ENCODE assay signal across 15 mouse cellular contexts in genomic region chr2:30863574-30863973, GRCm38 (mm10). TPM values are rescaled to one million over a fixed set of nuclear protein-coding genes. Genes with fewer than 3 reads are reported as not detected.
DNase-seq lines count a peak whose midpoint lies in the region; ATAC-seq and TF ChIP-seq lines count a peak whose summit lies in the region.
"Had no signal": no experiment of that assay in that cellular context is flagged by ENCODE, and none has a peak within 500 bp of the region (broad histone marks: within the 10 kb centered on the region; RNA-seq: fewer than 3 reads in every experiment).

No protein-coding gene starts in this region.

- H3K4me3 ChIP-seq in heart, embryonic 15.5 days = no peak overlapping the region
- H3K4me3 ChIP-seq in heart, postnatal 0 days (ENCODE audit: low read depth, low read length) = no peak overlapping the region
- no peak overlapping the region for H3K4me3 ChIP-seq in limb, embryonic 11.5 days (ENCODE audit: low read depth, low read length)
- H3K4me3 ChIP-seq: left cerebral cortex, adult 2 months; liver, embryonic 15.5 days had no signal

- TF ChIP-seq EP300 in heart, postnatal 0 days (IDR thresholded peaks at IDR 0.05; ENCODE audit: low read depth) = no peak

- H3K9me3 ChIP-seq in heart, embryonic 15.5 days (replicated peaks) = no peaks in the 10 kb centered on the region
- H3K9me3 ChIP-seq in heart, postnatal 0 days (replicated peaks; ENCODE audit: control insufficient read depth, low read length) = no peaks in the 10 kb centered on the region
- H3K9me3 ChIP-seq in limb, embryonic 11.5 days (ENCODE audit: control insufficient read depth, low read length) = no peaks in the 10 kb centered on the region
- H3K9me3 ChIP-seq: liver, embryonic 15.5 days had no signal

- H3K4me1 ChIP-seq in heart, embryonic 15.5 days (replicated peaks) = peaks cover 34% of the 10 kb centered on the region
- peaks cover 5% of the 10 kb centered on the region; the same call in 1 of the 2 replicates for H3K4me1 ChIP-seq in heart, postnatal 0 days (ENCODE audit: control insufficient read depth, insufficient read depth)
- H3K4me1 ChIP-seq in limb, embryonic 11.5 days (ENCODE audit: control insufficient read depth, insufficient read depth, low read length) = peaks cover 51% of the 10 kb centered on the region
- H3K4me1 ChIP-seq: liver, embryonic 15.5 days had no signal

- DNase-seq in heart, adult 8-10 months (ENCODE audit: low spot score) = no peak
- DNase-seq in adrenal gland, postnatal 14 days = peak; percentile 39
- peak; percentile 43 for DNase-seq in heart, postnatal 0 days (ENCODE audit: low spot score)
- DNase-seq in limb, embryonic 11.5 days (ENCODE audit: low spot score) = no peak
- DNase-seq in layer of hippocampus, postnatal 36 days = no peak
- no peak for DNase-seq in right cerebral cortex, postnatal 36 days (ENCODE audit: low spot score in 2 of 2)
- no peak for DNase-seq in left cerebral cortex, adult 11 months (ENCODE audit: low spot score)
- DNase-seq: cerebellum, postnatal 10 days had no signal

- H3K36me3 ChIP-seq in heart, embryonic 15.5 days = no peaks in the 10 kb centered on the region
- H3K36me3 ChIP-seq in heart, postnatal 0 days (replicated peaks; ENCODE audit: control insufficient read depth, insufficient read depth, low read length) = no peaks in the 10 kb centered on the region
- H3K36me3 ChIP-seq in limb, embryonic 11.5 days (ENCODE audit: control insufficient read depth, insufficient read depth, low read length) = no peaks in the 10 kb centered on the region
- H3K36me3 ChIP-seq: liver, embryonic 15.5 days had no signal

- WGBS in heart, embryonic 15.5 days = 30% methylated on average over 9 of the region's 9 CpGs
- WGBS in heart, postnatal 0 days = 20% methylated on average over 9 of the region's 9 CpGs
- WGBS in limb, embryonic 11.5 days = 41% methylated on average over 9 of the region's 9 CpGs

- H3K27me3 ChIP-seq in heart, embryonic 15.5 days = no peaks in the 10 kb centered on the region
- H3K27me3 ChIP-seq in heart, postnatal 0 days (ENCODE audit: control insufficient read depth, insufficient read depth, low read length) = peaks cover 3% of the 10 kb centered on the region; the same call in 1 of the 2 replicates
- no peaks in the 10 kb centered on the region for H3K27me3 ChIP-seq in limb, embryonic 11.5 days (ENCODE audit: control insufficient read depth, insufficient read depth, low read length)

- ATAC-seq in heart, embryonic 15.5 days (replicated peaks; ENCODE audit: insufficient number of reproducible peaks, insufficient read depth, low FRiP score, low read depth) = 0 out of 2 replicates have a peak, but pooled peaks have one; percentile 25
- ATAC-seq in heart, postnatal 0 days (ENCODE audit: insufficient read depth, low read depth) = peak; percentile 62
- ATAC-seq in limb, embryonic 11.5 days (ENCODE audit: insufficient number of reproducible peaks, low FRiP score, low TSS enrichment, low read depth) = no peak

- no peak for TF ChIP-seq CTCF in heart, postnatal 0 days (IDR thresholded peaks at IDR 0.05; ENCODE audit: low read depth)

- no peak overlapping the region for H3K9ac ChIP-seq in heart, embryonic 15.5 days
- H3K9ac ChIP-seq in heart, postnatal 0 days (replicated peaks; ENCODE audit: low read depth, low read length) = no peak overlapping the region
- 0 out of 2 replicates have a peak overlapping the region, but pooled peaks have one; percentile 7 for H3K9ac ChIP-seq in limb, embryonic 11.5 days (ENCODE audit: low read length)
- H3K9ac ChIP-seq: liver, embryonic 15.5 days had no signal

- H3K4me2 ChIP-seq in heart, embryonic 15.5 days = no peak overlapping the region
- H3K4me2 ChIP-seq in heart, postnatal 0 days (ENCODE audit: low read depth, low read length) = no peak overlapping the region
- H3K4me2 ChIP-seq in limb, embryonic 11.5 days (ENCODE audit: low read depth, severe bottlenecking) = no peak overlapping the region
- H3K4me2 ChIP-seq: liver, embryonic 15.5 days had no signal

- H3K27ac ChIP-seq in heart, embryonic 15.5 days = peak overlapping the region; percentile 70
- H3K27ac ChIP-seq in heart, postnatal 0 days (ENCODE audit: low read depth) = no peak overlapping the region
- H3K27ac ChIP-seq in limb, embryonic 11.5 days (replicated peaks; ENCODE audit: low read depth, low read length) = peak overlapping the region; percentile 93; the same call in 1 of the 2 replicates
- H3K27ac ChIP-seq: kidney, postnatal 0 days; left cerebral cortex, adult 2 months; liver, embryonic 15.5 days; macrophage; stomach, postnatal 0 days had no signal

RNA-seq across cellular contexts. Expression of gene Prrx2, which starts 28.8 kb away (rescaled TPM):
- polyA plus RNA-seq in heart, embryonic 15.5 days (2015; fragmentation: Nextera tagmentation; extraction: Ambion mirVana) = 14.1 and 20.1 TPM in 2 replicates
- total RNA-seq in heart, adult 8-10 months (2022) = under 1 TPM; 0.28 to 1.00 (median 0.73) TPM
- total RNA-seq in adrenal gland, postnatal 14 days (2021) = 1.6 and 2.4 TPM in 2 replicates
- 8.0 and 24.0 TPM in 2 replicates for total RNA-seq in heart, postnatal 0 days (2014; rRNA removed; ENCODE audit: low replicate concordance)
- 3.6 and 4.1 TPM in 2 replicates for polyA plus RNA-seq in heart, postnatal 0 days (2015; fragmentation: Nextera tagmentation; extraction: Ambion mirVana)
- polyA plus RNA-seq in limb, embryonic 11.5 days (2014; fragmentation: Nextera tagmentation; extraction: Ambion mirVana) = 138 and 155 TPM in 2 replicates
- 1 to 10 TPM in 1 of 2 experiments, under 1 TPM in 1; 0.92 to 2.1 TPM for total RNA-seq in layer of hippocampus, postnatal 36 days (2021)
- total RNA-seq: CH12.LX had no signal
- polyA plus RNA-seq: liver, embryonic 15.5 days; macrophage had no signal

RNA-seq across cellular contexts. Expression of gene Asb6, which starts 33.4 kb away (rescaled TPM):
- polyA plus RNA-seq in heart, embryonic 15.5 days (2015; fragmentation: Nextera tagmentation; extraction: Ambion mirVana) = 17.2 and 22.4 TPM in 2 replicates
- total RNA-seq in heart, adult 8-10 months (2022) = 10 to 100 TPM in 1 of 4 experiments, 1 to 10 TPM in 3; 8.4 to 11.3 (median 8.7) TPM
- total RNA-seq in adrenal gland, postnatal 14 days (2021) = 22.3 and 25.8 TPM in 2 replicates
- total RNA-seq in heart, postnatal 0 days (2014; rRNA removed; ENCODE audit: low replicate concordance) = 16.2 and 20.0 TPM in 2 replicates
- polyA plus RNA-seq in heart, postnatal 0 days (2015; fragmentation: Nextera tagmentation; extraction: Ambion mirVana) = 12.4 and 13.0 TPM in 2 replicates
- 38.7 and 40.4 TPM in 2 replicates for polyA plus RNA-seq in limb, embryonic 11.5 days (2014; fragmentation: Nextera tagmentation; extraction: Ambion mirVana)
- 10 to 100 TPM; 38.4 to 40.6 TPM for total RNA-seq in layer of hippocampus, postnatal 36 days (2021)

RNA-seq across cellular contexts. Expression of gene Ntmt1, which starts 55.9 kb away (rescaled TPM):
- polyA plus RNA-seq in heart, embryonic 15.5 days (2015; fragmentation: Nextera tagmentation; extraction: Ambion mirVana) = 75.8 and 77.2 TPM in 2 replicates
- 10 to 100 TPM; 23.8 to 27.7 (median 25.3) TPM for total RNA-seq in heart, adult 8-10 months (2022)
- total RNA-seq in adrenal gland, postnatal 14 days (2021) = 32.3 and 37.7 TPM in 2 replicates
- total RNA-seq in heart, postnatal 0 days (2014; rRNA removed; ENCODE audit: low replicate concordance) = 67.2 and 89.9 TPM in 2 replicates
- 83.4 and 87.8 TPM in 2 replicates for polyA plus RNA-seq in heart, postnatal 0 days (2015; fragmentation: Nextera tagmentation; extraction: Ambion mirVana)
- 102 and 109 TPM in 2 replicates for polyA plus RNA-seq in limb, embryonic 11.5 days (2014; fragmentation: Nextera tagmentation; extraction: Ambion mirVana)
- 10 to 100 TPM; 31.3 to 37.4 TPM for total RNA-seq in layer of hippocampus, postnatal 36 days (2021)

Comparison
In these comparisons a context has a peak if more than half of its experiments do, and no peak if none do; other contexts are left out.
1. DNase-seq: peak in adrenal gland, postnatal 14 days (single experiment) and heart, postnatal 0 days (single experiment); none in heart, adult 8-10 months (single experiment), limb, embryonic 11.5 days (single experiment), layer of hippocampus, postnatal 36 days (0 of 2), right cerebral cortex, postnatal 36 days (0 of 2) and left cerebral cortex, adult 11 months (single experiment).